Mouse (Mus musculus): ENCODE results near the gene Tex101.
"Not testable (repeated sequence)": the region's sequence is repeated elsewhere in the genome, so short reads cannot be mapped to it uniquely, and the experiment has no call there.

The Tex101 gene

GRCm38 (mm10) chr7:24630116-24630880 is 46.2 kb downstream of the Tex101 start:
- DNase-seq: no peak

GRCm38 (mm10) chr7:24629672-24630071 is 46.8 kb downstream of the Tex101 start:
- DNase-seq: no peak

GRCm38 (mm10) chr7:24628685-24629610 is 47.5 kb downstream of the Tex101 start:
- DNase-seq: peak; percentile 91

GRCm38 (mm10) chr7:24622967-24623366 is 53.5 kb downstream of the Tex101 start:
- DNase-seq: no peak

GRCm38 (mm10) chr7:24621193-24621592 is 55.3 kb downstream of the Tex101 start:
- DNase-seq: no peak

- DNase-seq: no peak
These were observed 56.6 kb downstream of the Tex101 start for GRCm38 (mm10) chr7:24619671-24620397.

- DNase-seq: not testable (repeated sequence)
These were observed 58.1 kb downstream of the Tex101 start for GRCm38 (mm10) chr7:24618374-24618773.

Measured in retina, postnatal 1 day (tissue).